Mouse (Mus musculus): Measurements from ENCODE around the gene Xxylt1.

- TF ChIP-seq CTCF (IDR thresholded peaks at IDR 0.05; ENCODE audit: low read depth, low read length) (no peak), POLR2A (IDR thresholded peaks at IDR 0.05; ENCODE audit: borderline replicate concordance, low read depth, low read length) (no peak)
Measured at GRCm38 (mm10) chr16:30987684-30988083, 93.5 kb downstream of the Xxylt1 start.
